Mouse (Mus musculus) brain, embryonic 14.5 days (tissue): Measurements from ENCODE around the gene Htr5b.

Source experiments
- CTCF ChIP-seq: fragments of 200-500 bp; IDR thresholded peaks from 2 replicates; pipeline ENCODE4 v1.5.1; 2012; ENCODE audit warnings: inconsistent platforms, mild to moderate bottlenecking, moderate library complexity, borderline replicate concordance; ENCODE audit not compliant: insufficient read depth, insufficient read length; ENCODE audit errors: extremely low read depth
- POLR2A ChIP-seq: fragments of 200-500 bp; IDR thresholded peaks from 2 replicates; pipeline ENCODE4 v1.6.1; 2012; ENCODE audit warnings: mild to moderate bottlenecking, inconsistent platforms, borderline replicate concordance; ENCODE audit not compliant: poor library complexity, insufficient read depth, insufficient read length, severe bottlenecking; ENCODE audit errors: extremely low read depth

GRCm38 (mm10) chr1:121550801-121551456, 22.7 kb upstream of the Htr5b start:
- TF ChIP-seq CTCF (no peak), POLR2A (no peak)
